Mouse (Mus musculus) left cerebral cortex, postnatal 36 days (tissue): Measurements from ENCODE around the gene Wrap53. TPM values are rescaled to one million over a fixed set of nuclear protein-coding genes. Genes with fewer than 3 reads are reported as not detected.

Experiments
- DNase-seq, 2 experiments: peaks; one replicate each; pipeline ENCODE4 v3.0.0; 2021 to 2022; ENCODE audit warnings: low spot score in 2 of 2, mixed read lengths in 1 of 2
- intact Hi-C: fragments of 180-260 bp; cut with DNase I; formaldehyde crosslinking; loops from one replicate; pipeline ENCODE4 v1.15.1; 2025
- total RNA-seq, 2 experiments: library from RNA; stranded (reverse); gene quantifications; 2 replicates each; pipeline ENCODE4 v1.2.3; 2021

Wrap53 gene
- total RNA-seq, 2 experiments from 2014 or later = 10.2 to 10.8 TPM

- intact Hi-C loops = no loop called here
- no peak for DNase-seq
Observed at GRCm38 (mm10) chr11:69516151-69516640, 63.9 kb downstream of the Wrap53 start.

DNA sequence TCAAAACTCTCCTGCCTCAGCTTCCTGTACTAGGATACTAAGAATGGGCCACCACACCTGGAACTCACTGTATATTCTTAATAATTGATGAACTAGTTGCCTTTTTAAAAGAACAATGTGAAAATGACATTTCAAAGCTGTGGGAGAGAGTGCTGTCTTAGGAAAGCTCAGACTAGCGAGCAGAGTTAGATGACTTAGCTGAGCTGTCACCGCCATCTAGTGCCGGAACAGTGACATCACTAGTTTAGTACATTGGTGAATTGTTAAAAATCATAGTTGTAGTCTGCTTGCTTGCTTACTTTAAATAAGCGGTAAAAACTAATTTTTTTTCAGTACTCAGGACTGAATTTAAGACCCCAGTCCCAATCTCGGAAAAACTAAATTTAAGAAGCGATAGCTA lies 66.2 kb downstream of the Wrap53 start:
- intact Hi-C loops = loop anchor here (1.0 to 5.0 kb wide), 3 partner anchors 82 to 247 kb away; no protein-coding TSS in a partner anchor
- peak; percentile 30 to 42 for DNase-seq

Other genes starting within 250 kb of the Wrap53 start
- 100 to 1,000 TPM; 150 to 171 TPM for gene Rnf227, start 239.8 kb downstream of the Wrap53 start, total RNA-seq
- 100 to 1,000 TPM; 421 to 443 TPM for gene Chd3, start 210.8 kb downstream of the Wrap53 start, total RNA-seq
- 100 to 1,000 TPM in 1 of 2 experiments, 10 to 100 TPM in 1; 97.9 to 108 TPM for gene Naa38, start 184.8 kb downstream of the Wrap53 start, total RNA-seq
- gene Cyb5d1, start 184.6 kb downstream of the Wrap53 start, total RNA-seq = 10 to 100 TPM; 36.4 to 43.1 TPM
- gene Tmem88, start 182.0 kb downstream of the Wrap53 start, total RNA-seq = 1 to 10 TPM; 2.9 to 4.7 TPM
- gene Kdm6b, start 166.6 kb downstream of the Wrap53 start, total RNA-seq = 10 to 100 TPM; 19.9 to 23.9 TPM
- gene Dnah2, start 31.1 kb downstream of the Wrap53 start, total RNA-seq = 1 to 10 TPM; 1.4 to 2.1 TPM
- gene Efnb3, start 20.1 kb downstream of the Wrap53 start, total RNA-seq = 10 to 100 TPM; 56.1 to 57.3 TPM
- 10 to 100 TPM; 21.7 to 22.6 TPM for gene Trp53, start 104 bp upstream of the Wrap53 start, total RNA-seq
- 100 to 1,000 TPM; 398 to 420 TPM for gene Atp1b2, start 25.7 kb upstream of the Wrap53 start, total RNA-seq
- not detected for gene Shbg, start 37.6 kb upstream of the Wrap53 start, total RNA-seq
- gene Sat2, start 41.8 kb upstream of the Wrap53 start, total RNA-seq = 10 to 100 TPM in 1 of 2 experiments, 1 to 10 TPM in 1; 9.5 to 11.2 TPM
- 100 to 1,000 TPM; 117 to 149 TPM for gene Fxr2, start 52.7 kb upstream of the Wrap53 start, total RNA-seq
- gene Sox15, start 75.1 kb upstream of the Wrap53 start, total RNA-seq = under 1 TPM in 1 of 2 experiments, not detected in 1; 0.39 TPM
- 10 to 100 TPM; 59.8 to 62.3 TPM for gene Mpdu1, start 82.4 kb upstream of the Wrap53 start, total RNA-seq
- 10 to 100 TPM; 14.9 to 15.1 TPM for gene Cd68, start 85.9 kb upstream of the Wrap53 start, total RNA-seq
- 100 to 1,000 TPM; 276 to 285 TPM for gene Eif4a1, start 92.2 kb upstream of the Wrap53 start, total RNA-seq
- 100 to 1,000 TPM in 1 of 2 experiments, 10 to 100 TPM in 1; 84.3 to 114 TPM for gene Senp3, start 101.8 kb upstream of the Wrap53 start, total RNA-seq
- gene Tnfsf13, start 105.5 kb upstream of the Wrap53 start, total RNA-seq = 1 to 10 TPM; 2.3 to 2.6 TPM
- gene Tnfsf12, start 115.6 kb upstream of the Wrap53 start, total RNA-seq = 10 to 100 TPM in 1 of 2 experiments, 1 to 10 TPM in 1; 7.2 to 12.3 TPM
- 1 to 10 TPM; 1.7 to 3.0 TPM for gene Tnfsfm13, start 115.8 kb upstream of the Wrap53 start, total RNA-seq
- gene Polr2a, start 178.4 kb upstream of the Wrap53 start, total RNA-seq = 10 to 100 TPM; 53.5 to 59.7 TPM
- gene Slc35g3, start 181.7 kb upstream of the Wrap53 start, total RNA-seq = not detected
- 100 to 1,000 TPM; 122 to 127 TPM for gene Zbtb4, start 185.7 kb upstream of the Wrap53 start, total RNA-seq
- gene Chrnb1, start 215.7 kb upstream of the Wrap53 start, total RNA-seq = under 1 TPM; 0.66 to 0.81 TPM
- 10 to 100 TPM; 14.1 to 18.7 TPM for gene Fgf11, start 221.6 kb upstream of the Wrap53 start, total RNA-seq
- not detected for gene Tmem102, start 225.4 kb upstream of the Wrap53 start, total RNA-seq
- not detected for gene Gm39566, start 235.0 kb upstream of the Wrap53 start, total RNA-seq
- gene Spem2, start 238.2 kb upstream of the Wrap53 start, total RNA-seq = not detected
- under 1 TPM; 0.52 TPM for gene Spem1, start 241.9 kb upstream of the Wrap53 start, total RNA-seq